Mouse (Mus musculus) embryonic facial prominence, embryonic 11.5 days (tissue): ENCODE measurements around the gene Rbm10. TPM values are rescaled to one million over a fixed set of nuclear protein-coding genes. Genes with fewer than 3 reads are reported as not detected.
A peak's percentile ranks its signal among the peaks of the same experiment; 100 is the strongest.

Experiments used
- ATAC-seq: fragments of 200-750 bp; cut with Nextera tagmentation; replicated peaks from 2 replicates; pipeline ENCODE4 v1.8.0; 2017; ENCODE audit warnings: low read depth; ENCODE audit not compliant: insufficient number of reproducible peaks, low FRiP score, low TSS enrichment
- DNase-seq: peaks from one replicate; pipeline ENCODE4 v3.0.0-alpha.2; 2015; ENCODE audit warnings: low spot score
- H3K27ac ChIP-seq: fragments of 300-500 bp; sonication (generic); replicated peaks from 2 replicates; pipeline ENCODE4 v1.5.1; 2014; ENCODE audit warnings: mild to moderate bottlenecking, low read depth, low read length, control low read depth
- H3K27me3 ChIP-seq: fragments of 300-500 bp; sonication (generic); 2 replicates; pipeline ENCODE4 v1.6.1; 2014; ENCODE audit warnings: mild to moderate bottlenecking, low read length, moderate library complexity, mixed read lengths; ENCODE audit not compliant: control insufficient read depth, insufficient read depth
- H3K36me3 ChIP-seq: fragments of 300-500 bp; sonication (generic); replicated peaks from 2 replicates; pipeline ENCODE4 v1.6.1; 2014; ENCODE audit warnings: low read depth, mild to moderate bottlenecking, low read length, moderate library complexity, mixed read lengths; ENCODE audit not compliant: control insufficient read depth, insufficient read depth
- H3K4me1 ChIP-seq: fragments of 300-500 bp; sonication (generic); 2 replicates; pipeline ENCODE4 v1.6.1; 2014; ENCODE audit warnings: low read length, mixed read lengths; ENCODE audit not compliant: control insufficient read depth, insufficient read depth
- H3K4me2 ChIP-seq: fragments of 300-500 bp; sonication (generic); 2 replicates; pipeline ENCODE4 v1.6.1; 2014; ENCODE audit warnings: low read depth, mild to moderate bottlenecking, control low read depth, low read length, moderate library complexity
- H3K4me3 ChIP-seq: fragments of 300-500 bp; sonication (generic); 2 replicates; pipeline ENCODE4 v1.5.1; 2014; ENCODE audit warnings: low read depth, low read length, control low read depth
- H3K9ac ChIP-seq: fragments of 300-500 bp; sonication (generic); replicated peaks from 2 replicates; pipeline ENCODE4 v1.6.1; 2014; ENCODE audit warnings: mild to moderate bottlenecking, control low read depth, low read length
- H3K9me3 ChIP-seq: fragments of 300-500 bp; sonication (generic); replicated peaks from 2 replicates; pipeline ENCODE4 v1.6.1; 2016; ENCODE audit warnings: mild to moderate bottlenecking, low read length, inconsistent platforms, mixed read lengths; ENCODE audit not compliant: control insufficient read depth
- WGBS: fragments of 180-500 bp; shearing (Covaris S2); extraction: QIAGEN DNeasy Blood & Tissue Kit; methylation state at CpG from one replicate; pipeline ENCODE4 v1.1.7; 2014; 5-methylcytosine and 5-hydroxymethylcytosine counted together
- polyA plus RNA-seq: library from polyadenylated mRNA; unstranded; fragments of >200 nt; fragmentation: Nextera tagmentation; extraction: Ambion mirVana; gene quantifications from 2 replicates; pipeline ENCODE4 v1.2.1, GENCODE M21; 2014

Rbm10 gene
- polyA plus RNA-seq, 1 experiment from 2014 or later: 58.4 TPM

DNA sequence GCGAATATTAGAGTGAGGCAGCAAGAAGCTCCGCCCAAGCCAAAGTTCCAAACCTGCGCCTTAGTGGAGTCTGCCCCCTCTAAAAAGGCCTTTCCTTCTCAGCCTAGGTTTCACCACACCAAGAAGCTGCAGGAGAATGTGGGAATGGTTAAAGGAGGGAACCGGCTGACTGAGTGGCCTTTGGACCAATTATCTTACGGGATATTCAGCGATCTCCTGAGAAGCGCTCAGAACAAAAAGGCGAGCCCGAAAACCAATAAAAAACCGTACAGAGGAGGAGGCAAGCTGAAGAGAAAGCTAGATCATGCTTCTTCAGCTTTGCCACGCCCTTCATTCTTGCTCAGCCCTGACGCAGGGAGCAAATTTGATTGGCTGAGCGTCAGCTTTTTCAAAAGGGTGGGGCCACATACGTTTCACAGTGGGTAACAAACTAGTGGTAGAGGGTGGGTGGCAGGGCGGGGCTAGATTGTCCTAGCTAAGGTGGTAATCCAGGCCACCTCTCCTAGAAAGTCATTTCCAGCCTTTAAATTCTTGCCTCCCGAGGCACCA, 70.3 kb downstream of the Rbm10 start, which contains the start of gene Cdk16:
Gene Cdk16 (plus strand): TSS at position 436 of the 549 bp plus-strand sequence.
- Histone ChIP-seq H3K9ac (peak within 1 kb of the TSS; percentile 79), H3K36me3 (no peaks in the 10 kb centered on the region), H3K4me1 (no peaks in the 10 kb centered on the region), H3K4me2 (peak within 1 kb of the TSS; percentile 56), H3K27me3 (no peaks in the 10 kb centered on the region), H3K4me3 (peak within 1 kb of the TSS; percentile 65), H3K27ac (peak within 1 kb of the TSS; percentile 89), H3K9me3 (no peaks in the 10 kb centered on the region)
- 20% methylated on average over 16 of the region's 16 CpGs for WGBS
- ATAC-seq (peak; percentile 92), DNase-seq (peak; percentile 88)

DNA sequence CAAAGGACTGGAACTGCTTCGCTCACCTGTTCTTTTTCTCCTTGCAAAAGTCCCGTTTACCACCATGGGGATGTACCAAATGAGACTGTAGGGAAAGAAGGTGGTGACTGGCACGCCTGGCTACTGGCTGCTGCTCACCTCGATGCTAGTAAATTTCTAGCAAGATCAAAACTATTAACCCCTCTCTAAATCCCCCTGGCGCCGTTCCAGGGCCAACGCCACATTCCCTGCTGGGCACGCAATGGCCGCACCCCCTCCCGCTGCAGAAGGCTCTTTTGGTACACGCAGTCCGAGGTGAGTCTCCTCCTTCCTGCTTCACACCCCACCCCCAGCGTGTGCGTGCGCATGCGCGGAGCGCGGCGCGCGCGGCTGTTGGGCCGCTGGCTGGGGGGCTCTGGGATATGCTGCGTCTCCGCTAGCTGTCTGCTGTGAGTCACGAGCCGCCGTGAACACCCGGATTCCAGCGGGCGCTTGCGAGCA, 70.8 kb downstream of the Rbm10 start:
- H3K9ac ChIP-seq: peak overlapping the region; percentile 79
- H3K4me2 ChIP-seq: peak overlapping the region; percentile 56
- ATAC-seq: peak; percentile 92
- no peaks in the 10 kb centered on the region for H3K36me3 ChIP-seq
- H3K27me3 ChIP-seq: no peaks in the 10 kb centered on the region
- peak overlapping the region; percentile 89 for H3K27ac ChIP-seq
- 13% methylated on average over 31 of the region's 33 CpGs for whole genome bisulfite sequencing
- peak overlapping the region; percentile 65 for H3K4me3 ChIP-seq
- DNase-seq: peak; percentile 82
- H3K4me1 ChIP-seq: no peaks in the 10 kb centered on the region
- no peaks in the 10 kb centered on the region for H3K9me3 ChIP-seq

DNA sequence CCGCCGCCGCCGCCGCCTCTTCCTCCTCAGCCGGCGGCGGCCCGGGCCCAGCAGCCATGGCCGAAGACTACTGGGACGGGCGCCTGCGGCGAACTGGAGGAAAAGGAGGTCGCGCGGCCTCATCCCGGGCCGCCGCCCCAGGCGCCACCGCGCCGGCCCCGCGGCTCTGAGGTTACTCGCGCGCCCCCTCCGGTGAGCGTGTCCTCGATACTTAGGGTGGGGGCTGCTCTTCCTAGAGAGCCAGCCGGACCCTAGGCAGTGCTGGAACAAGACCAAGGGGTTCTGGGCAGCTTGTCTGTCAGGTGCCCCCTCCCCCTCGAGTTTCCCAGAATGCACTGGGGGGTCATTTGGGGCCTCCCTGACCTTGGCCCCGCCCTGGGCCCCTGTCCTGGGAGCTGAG, 71.3 kb downstream of the Rbm10 start:
- H3K4me1 ChIP-seq: no peaks in the 10 kb centered on the region
- peak overlapping the region; percentile 79 for H3K9ac ChIP-seq
- no peaks in the 10 kb centered on the region for H3K27me3 ChIP-seq
- H3K4me2 ChIP-seq: peak overlapping the region; percentile 46
- 9% methylated on average over 13 of the region's 35 CpGs for WGBS
- no peaks in the 10 kb centered on the region for H3K9me3 ChIP-seq
- ATAC-seq (peak; percentile 60), DNase-seq (peak; percentile 64)
- H3K27ac ChIP-seq: peak overlapping the region; percentile 89
- H3K4me3 ChIP-seq: peak overlapping the region; percentile 65
- no peaks in the 10 kb centered on the region for H3K36me3 ChIP-seq

DNA sequence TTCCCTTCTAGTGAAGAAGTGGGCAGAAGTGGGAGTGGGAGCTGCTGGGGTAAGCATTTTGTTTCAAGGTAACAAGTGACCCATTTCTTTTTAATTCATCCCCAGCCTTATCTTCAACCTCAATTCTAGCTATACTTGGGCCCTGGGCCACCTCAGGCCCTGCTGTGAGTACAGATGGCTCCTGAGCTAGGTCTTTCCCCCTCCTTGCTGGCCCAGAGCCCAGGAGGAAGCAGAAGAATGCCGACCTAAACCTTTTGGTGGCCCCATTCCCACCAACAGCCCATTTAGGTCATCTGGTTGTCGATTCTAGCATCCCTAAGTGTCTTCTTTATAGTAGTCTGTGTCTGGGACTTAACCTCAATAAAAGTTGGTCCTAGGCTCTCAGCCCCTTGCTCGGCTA, 74.3 kb downstream of the Rbm10 start:
- Histone ChIP-seq H3K36me3 (peaks cover 2% of the 10 kb centered on the region; the same call in 1 of the 2 replicates), H3K9ac (no peak overlapping the region), H3K27ac (no peak overlapping the region), H3K9me3 (no peaks in the 10 kb centered on the region), H3K4me3 (no peak overlapping the region), H3K27me3 (no peaks in the 10 kb centered on the region), H3K4me1 (no peaks in the 10 kb centered on the region), H3K4me2 (no peak overlapping the region)
- 75% methylated on average over 3 of the region's 3 CpGs for WGBS
- ATAC-seq (no peak), DNase-seq (no peak)

GRCm38 (mm10) chrX:20692616-20693015, 75.3 kb downstream of the Rbm10 start:
- ATAC-seq (no peak), DNase-seq (no peak)
- Histone ChIP-seq H3K4me2 (no peak overlapping the region), H3K36me3 (peaks cover 2% of the 10 kb centered on the region; the same call in 1 of the 2 replicates), H3K27ac (no peak overlapping the region), H3K27me3 (no peaks in the 10 kb centered on the region), H3K4me3 (no peak overlapping the region), H3K9ac (no peak overlapping the region), H3K9me3 (no peaks in the 10 kb centered on the region), H3K4me1 (no peaks in the 10 kb centered on the region)
- 100% methylated on average over 1 of the region's 1 CpGs for WGBS

DNA sequence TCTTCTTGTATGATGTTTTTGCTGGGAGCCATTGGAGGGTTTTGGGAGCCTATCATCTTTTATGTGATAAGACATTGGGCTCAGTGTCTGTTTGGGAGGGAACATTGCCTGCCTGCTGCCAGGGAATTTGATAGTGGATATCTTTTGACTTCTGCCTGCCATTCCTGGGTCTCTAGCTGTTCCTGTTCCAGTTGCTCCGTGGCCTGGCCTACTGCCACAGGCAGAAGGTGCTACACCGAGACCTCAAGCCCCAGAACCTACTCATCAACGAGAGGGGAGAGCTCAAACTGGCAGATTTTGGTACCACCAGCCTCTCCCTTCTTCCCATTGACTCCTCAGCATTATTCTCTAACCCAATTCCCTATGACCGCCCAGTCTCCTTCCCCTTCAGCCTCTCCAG, 78.5 kb downstream of the Rbm10 start:
- WGBS: 85% methylated on average over 4 of the region's 4 CpGs
- DNase-seq (no peak), ATAC-seq (no peak)
- no peak overlapping the region for H3K27ac ChIP-seq
- no peak overlapping the region for H3K9ac ChIP-seq
- H3K4me3 ChIP-seq: no peak overlapping the region
- no peaks in the 10 kb centered on the region for H3K9me3 ChIP-seq
- no peaks in the 10 kb centered on the region for H3K4me1 ChIP-seq
- H3K4me2 ChIP-seq: no peak overlapping the region
- H3K36me3 ChIP-seq: peaks cover 2% of the 10 kb centered on the region; the same call in 1 of the 2 replicates
- H3K27me3 ChIP-seq: no peaks in the 10 kb centered on the region

Other genes with a start within 250 kb of the Rbm10 start
- 11.4 and 14.4 TPM in 2 replicates for gene Jade3, start 191.8 kb upstream of the Rbm10 start, polyA plus RNA-seq
- gene Rgn, start 67.7 kb upstream of the Rbm10 start, polyA plus RNA-seq: 0.17 TPM in 1 of 2 replicates, not detected in the other
- 207 and 208 TPM in 2 replicates for gene Ndufb11, start 116 bp downstream of the Rbm10 start, polyA plus RNA-seq
- 220 and 234 TPM in 2 replicates for gene Uba1, start 40.8 kb downstream of the Rbm10 start, polyA plus RNA-seq
- 88.8 and 97.1 TPM in 2 replicates for gene Cdk16, start 70.5 kb downstream of the Rbm10 start, polyA plus RNA-seq
- gene Usp11, start 86.4 kb downstream of the Rbm10 start, polyA plus RNA-seq: 68.2 and 70.8 TPM in 2 replicates
- gene Araf, start 180.3 kb downstream of the Rbm10 start, polyA plus RNA-seq: 68.0 and 74.8 TPM in 2 replicates